Mouse (Mus musculus) kidney, embryonic 15.5 days (tissue): ENCODE results near the gene Myh2. TPM values are rescaled to one million over a fixed set of nuclear protein-coding genes. Genes with fewer than 3 reads are reported as not detected.
A peak's percentile ranks its signal among the peaks of the same experiment; 100 is the strongest.

Experiments used
- ATAC-seq: fragments of 200-750 bp; cut with Nextera tagmentation; replicated peaks from 2 replicates; pipeline ENCODE4 v1.8.0; 2017; ENCODE audit warnings: moderate TSS enrichment; ENCODE audit not compliant: low FRiP score
- H3K27ac ChIP-seq: fragments of 300-500 bp; sonication (generic); 2 replicates; pipeline ENCODE4 v1.5.1; 2015; ENCODE audit warnings: mild to moderate bottlenecking, inconsistent platforms
- H3K27me3 ChIP-seq: fragments of 300-500 bp; sonication (generic); 2 replicates; pipeline ENCODE4 v1.6.1; 2015; ENCODE audit warnings: inconsistent platforms
- H3K36me3 ChIP-seq: fragments of 300-500 bp; sonication (generic); 2 replicates; pipeline ENCODE4 v1.6.1; 2015; ENCODE audit warnings: inconsistent platforms
- H3K4me1 ChIP-seq: fragments of 300-500 bp; sonication (generic); 2 replicates; pipeline ENCODE4 v1.6.1; 2015; ENCODE audit warnings: inconsistent platforms
- H3K4me2 ChIP-seq: fragments of 300-500 bp; sonication (generic); 2 replicates; pipeline ENCODE4 v1.6.1; 2015; ENCODE audit warnings: moderate library complexity, mild to moderate bottlenecking, inconsistent platforms
- H3K4me3 ChIP-seq: fragments of 300-500 bp; sonication (generic); replicated peaks from 2 replicates; pipeline ENCODE4 v1.5.1; 2015; ENCODE audit warnings: mild to moderate bottlenecking, inconsistent platforms
- H3K9ac ChIP-seq: fragments of 300-500 bp; sonication (generic); 2 replicates; pipeline ENCODE4 v1.6.1; 2015; ENCODE audit warnings: mild to moderate bottlenecking, inconsistent platforms
- H3K9me3 ChIP-seq: fragments of 300-500 bp; sonication (generic); replicated peaks from 2 replicates; pipeline ENCODE4 v1.6.1; 2016; ENCODE audit warnings: inconsistent platforms
- WGBS: fragments of 180-500 bp; shearing (Covaris S2); methylation state at CpG from one replicate; pipeline ENCODE4 v1.1.7; 2015; ENCODE audit warnings: mixed read lengths; 5-methylcytosine and 5-hydroxymethylcytosine counted together
- polyA plus RNA-seq: library from polyadenylated mRNA; unstranded; fragments of >200 nt; fragmentation: Nextera tagmentation; extraction: Ambion mirVana; gene quantifications from 2 replicates; pipeline ENCODE4 v1.2.1, GENCODE M21; 2015

Gene Myh2
- 0.03 TPM in 1 of 2 replicates, not detected in the other for polyA plus RNA-seq

DNA sequence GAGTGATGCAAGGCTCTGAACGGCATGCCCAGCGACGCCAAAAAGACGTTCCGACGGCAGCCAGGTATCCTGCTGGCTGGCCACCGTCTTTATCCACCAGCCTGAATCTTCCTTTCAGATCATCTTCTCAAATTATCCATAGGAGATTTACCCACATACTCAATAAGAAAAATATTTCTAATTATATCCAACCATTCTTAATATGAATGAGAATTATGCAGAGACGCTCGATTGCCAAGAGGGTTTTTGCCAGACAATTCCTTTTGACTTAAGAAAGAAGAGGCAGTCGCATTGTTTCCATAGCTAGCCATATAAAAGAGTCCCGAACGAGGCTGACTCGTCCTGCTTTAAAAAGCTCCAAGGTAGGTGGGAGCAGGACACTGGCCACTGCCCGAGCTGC is at the start of gene Myh2:
Gene Myh2 (plus strand): TSS at position 301 of the 400 bp plus-strand sequence.
- ATAC-seq, result no peak
- Histone ChIP-seq H3K4me2 (no peak within 1 kb of the TSS), H3K27ac (no peak within 1 kb of the TSS), H3K36me3 (no peaks in the 10 kb centered on the region), H3K27me3 (no peaks in the 10 kb centered on the region), H3K9me3 (no peaks in the 10 kb centered on the region), H3K4me1 (no peaks in the 10 kb centered on the region), H3K4me3 (no peak within 1 kb of the TSS), H3K9ac (no peak within 1 kb of the TSS)
- WGBS, result 82% methylated on average over 14 of the region's 14 CpGs

DNA sequence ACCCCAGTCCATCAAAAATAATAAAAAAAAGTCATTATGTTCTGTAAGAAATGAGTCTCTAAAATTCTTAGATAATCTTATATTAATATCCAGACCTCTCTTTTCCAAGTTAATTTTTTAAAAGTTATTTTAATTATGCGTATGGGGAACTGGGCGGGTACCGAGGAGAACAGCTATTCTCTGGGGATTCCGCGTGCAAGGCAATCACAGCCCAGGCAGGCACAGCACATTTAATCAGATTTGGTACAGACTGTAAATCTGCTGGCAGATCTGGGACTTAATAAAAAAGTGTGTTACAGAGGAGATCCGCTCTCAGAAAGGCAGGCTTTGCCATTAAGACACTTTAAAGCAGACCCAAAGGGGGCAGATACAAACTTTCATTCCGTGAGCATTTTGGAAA is 45.9 kb upstream of the Myh2 start:
- Histone ChIP-seq H3K36me3 (no peaks in the 10 kb centered on the region), H3K9ac (no peak overlapping the region), H3K27me3 (no peaks in the 10 kb centered on the region), H3K9me3 (no peaks in the 10 kb centered on the region), H3K4me2 (peak overlapping the region; percentile 45), H3K4me3 (no peak overlapping the region), H3K4me1 (0 out of 2 replicates have a peak, but pooled peaks cover 4% of the 10 kb centered on the region), H3K27ac (no peak overlapping the region)
- no peak for ATAC-seq
- WGBS, result 51% methylated on average over 7 of the region's 7 CpGs

DNA sequence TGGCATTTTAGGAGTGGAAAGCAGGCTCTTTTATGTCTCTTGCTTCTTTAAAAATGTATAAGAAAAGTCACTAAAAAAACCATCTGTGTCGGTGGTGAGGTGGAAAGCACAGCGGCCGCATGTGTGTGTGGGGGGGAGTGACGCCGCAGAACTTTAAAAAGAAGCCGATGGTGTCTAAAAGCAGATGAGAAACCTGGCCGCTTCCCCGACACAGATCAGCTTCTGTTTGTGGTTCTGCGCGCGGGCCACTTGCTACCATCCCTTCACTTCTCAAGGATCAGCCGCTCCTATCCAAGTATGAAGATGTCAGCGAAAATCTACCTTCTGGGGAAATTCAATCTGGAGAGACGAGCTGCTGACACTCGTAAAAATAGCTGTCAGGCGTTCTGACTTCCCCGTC is 45.5 kb upstream of the Myh2 start:
- H3K36me3 ChIP-seq, result no peaks in the 10 kb centered on the region
- H3K4me1 ChIP-seq, result 0 out of 2 replicates have a peak, but pooled peaks cover 4% of the 10 kb centered on the region
- H3K27ac ChIP-seq, result no peak overlapping the region
- ATAC-seq, result no peak
- no peak overlapping the region for H3K9ac ChIP-seq
- WGBS, result 29% methylated on average over 17 of the region's 17 CpGs
- no peaks in the 10 kb centered on the region for H3K9me3 ChIP-seq
- no peak overlapping the region for H3K4me3 ChIP-seq
- peak overlapping the region; percentile 45 for H3K4me2 ChIP-seq
- H3K27me3 ChIP-seq, result no peaks in the 10 kb centered on the region

DNA sequence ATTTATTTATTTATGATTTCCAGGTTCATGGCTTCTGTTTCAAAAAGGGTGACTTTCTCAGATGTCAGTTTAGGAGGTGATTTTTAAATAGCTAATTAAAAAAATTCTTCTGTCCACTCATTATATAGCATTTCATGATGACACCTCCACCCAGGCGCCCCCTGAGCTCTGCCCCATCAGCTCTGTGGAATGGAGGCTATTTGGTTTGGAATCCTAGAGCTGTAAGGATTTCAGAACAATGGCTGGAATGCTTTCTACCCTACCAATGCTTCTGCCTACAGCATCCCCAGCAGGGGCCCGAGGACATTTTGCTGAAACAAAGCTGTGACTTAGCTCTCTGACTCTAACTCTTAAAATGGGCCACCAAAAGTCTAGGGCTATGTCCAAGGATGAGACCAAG is 37.3 kb upstream of the Myh2 start:
- Histone ChIP-seq H3K4me3 (no peak overlapping the region), H3K9ac (no peak overlapping the region), H3K27ac (no peak overlapping the region), H3K4me1 (no peaks in the 10 kb centered on the region), H3K9me3 (no peaks in the 10 kb centered on the region), H3K4me2 (no peak overlapping the region), H3K27me3 (no peaks in the 10 kb centered on the region), H3K36me3 (no peaks in the 10 kb centered on the region)
- 80% methylated on average over 2 of the region's 2 CpGs for WGBS
- no peak for ATAC-seq

DNA sequence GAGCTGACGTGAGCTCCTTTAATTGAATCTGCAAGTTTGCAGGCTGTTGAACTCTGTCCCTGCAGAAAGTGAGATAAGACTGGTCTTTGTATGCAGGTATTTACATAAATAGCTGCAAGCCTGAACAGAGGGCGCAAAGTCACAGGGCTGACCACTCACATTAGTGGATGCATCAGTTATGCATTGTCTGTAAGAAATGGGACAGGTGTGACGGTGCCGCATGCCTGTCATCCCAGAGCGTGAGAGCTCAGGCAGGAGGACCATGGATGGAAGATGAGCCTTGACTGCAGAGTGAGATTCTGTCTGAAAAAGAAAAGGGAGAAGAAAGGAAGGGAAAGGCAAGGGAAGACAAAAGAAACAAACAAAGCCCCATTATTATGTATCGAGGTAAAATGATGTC is 36.2 kb upstream of the Myh2 start:
- no peak overlapping the region for H3K9ac ChIP-seq
- H3K27ac ChIP-seq, result no peak overlapping the region
- WGBS, result 85% methylated on average over 6 of the region's 6 CpGs
- no peaks in the 10 kb centered on the region for H3K36me3 ChIP-seq
- no peak overlapping the region for H3K4me2 ChIP-seq
- no peaks in the 10 kb centered on the region for H3K9me3 ChIP-seq
- no peak overlapping the region for H3K4me3 ChIP-seq
- H3K4me1 ChIP-seq, result no peaks in the 10 kb centered on the region
- ATAC-seq, result no peak
- no peaks in the 10 kb centered on the region for H3K27me3 ChIP-seq

DNA sequence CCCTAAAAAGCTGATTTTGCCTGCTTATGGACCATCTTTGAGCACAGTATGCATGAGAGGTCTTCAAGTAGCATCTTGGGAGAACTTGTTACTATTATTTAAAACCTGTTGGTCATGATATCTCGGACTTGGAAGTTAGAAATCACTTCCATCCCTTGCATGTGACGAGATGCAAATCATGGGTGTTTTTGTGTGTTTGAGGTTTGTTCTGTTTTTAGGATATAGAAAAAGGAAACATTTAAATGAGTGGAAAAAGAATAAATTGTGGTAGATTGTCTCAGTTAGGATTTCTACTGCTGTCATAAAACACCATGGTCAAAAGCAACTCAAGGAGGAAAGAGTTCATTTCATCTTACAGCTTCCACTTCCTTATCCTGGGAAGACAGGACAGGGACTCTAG is 35.3 kb upstream of the Myh2 start:
- H3K4me1 ChIP-seq, result no peaks in the 10 kb centered on the region
- 86% methylated on average over 2 of the region's 2 CpGs for WGBS
- no peak overlapping the region for H3K9ac ChIP-seq
- no peaks in the 10 kb centered on the region for H3K27me3 ChIP-seq
- H3K27ac ChIP-seq, result no peak overlapping the region
- no peak overlapping the region for H3K4me3 ChIP-seq
- H3K9me3 ChIP-seq, result no peaks in the 10 kb centered on the region
- ATAC-seq, result no peak
- no peak overlapping the region for H3K4me2 ChIP-seq
- H3K36me3 ChIP-seq, result no peaks in the 10 kb centered on the region

DNA sequence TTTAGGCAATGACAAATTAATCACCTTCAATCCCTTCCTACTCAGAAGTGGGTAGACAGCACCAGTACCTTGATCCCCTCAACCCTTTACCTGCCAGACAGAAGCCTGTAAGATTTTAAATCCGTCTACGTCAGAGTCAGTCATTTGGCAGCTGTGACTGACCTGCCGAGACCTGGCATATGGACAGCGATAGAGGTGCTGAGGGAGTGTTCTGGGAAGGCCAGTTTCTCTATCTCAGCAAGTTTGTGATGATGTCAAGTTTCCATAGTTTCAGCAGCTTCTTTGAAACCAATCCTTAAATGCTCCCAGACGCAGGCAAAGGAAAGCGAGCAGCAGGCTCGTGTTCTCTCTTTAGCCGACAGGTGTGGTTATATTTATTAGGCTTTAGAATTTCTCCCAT is 31.3 kb upstream of the Myh2 start:
- no peak overlapping the region for H3K4me3 ChIP-seq
- no peak overlapping the region for H3K4me2 ChIP-seq
- no peak overlapping the region for H3K9ac ChIP-seq
- no peak for ATAC-seq
- H3K9me3 ChIP-seq, result no peaks in the 10 kb centered on the region
- 39% methylated on average over 8 of the region's 8 CpGs for WGBS
- H3K27me3 ChIP-seq, result no peaks in the 10 kb centered on the region
- no peaks in the 10 kb centered on the region for H3K4me1 ChIP-seq
- no peak overlapping the region for H3K27ac ChIP-seq
- no peaks in the 10 kb centered on the region for H3K36me3 ChIP-seq

DNA sequence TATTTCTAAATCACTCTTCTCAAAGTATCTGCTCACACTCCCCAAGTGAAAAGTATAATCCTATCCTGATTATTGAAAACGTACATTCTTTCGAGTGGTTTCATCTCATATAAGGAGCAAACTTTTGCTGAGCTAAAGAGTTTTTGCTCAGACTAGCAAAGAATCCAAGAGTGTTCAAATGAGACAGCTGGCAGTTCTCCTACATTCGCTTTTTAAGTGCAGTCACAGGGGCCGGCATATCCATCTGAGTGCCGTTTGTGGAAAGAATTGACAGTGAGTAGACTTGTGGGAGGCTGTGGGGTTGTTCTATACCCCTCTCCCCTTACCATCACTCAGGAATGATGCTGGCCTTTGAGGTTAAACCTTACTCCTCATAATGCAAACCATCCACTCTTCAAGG is 30.7 kb upstream of the Myh2 start:
- ATAC-seq, result no peak
- Histone ChIP-seq H3K27ac (no peak overlapping the region), H3K9ac (no peak overlapping the region), H3K27me3 (no peaks in the 10 kb centered on the region), H3K4me3 (no peak overlapping the region), H3K9me3 (no peaks in the 10 kb centered on the region), H3K4me2 (no peak overlapping the region), H3K4me1 (no peaks in the 10 kb centered on the region), H3K36me3 (no peaks in the 10 kb centered on the region)
- 54% methylated on average over 5 of the region's 5 CpGs for WGBS

DNA sequence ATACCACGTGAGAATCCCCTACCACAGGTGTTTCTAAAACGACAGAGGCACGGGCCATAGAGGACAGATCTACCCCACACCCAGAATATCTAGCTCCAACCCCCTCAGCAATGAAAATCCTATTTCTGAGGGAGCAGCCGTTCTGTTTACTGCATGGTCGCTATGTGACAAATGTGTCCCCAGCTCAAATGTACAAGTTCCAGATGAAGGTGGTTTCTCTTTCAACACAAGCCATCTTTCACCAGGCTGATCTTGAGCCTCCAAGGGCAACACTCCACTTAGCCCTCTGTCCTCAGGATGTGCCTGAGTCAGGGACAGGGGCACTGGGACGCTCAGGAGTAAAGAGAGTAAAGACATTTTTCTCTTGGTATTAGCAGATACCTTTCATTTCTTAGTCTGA is 29.8 kb upstream of the Myh2 start:
- Histone ChIP-seq H3K9me3 (no peaks in the 10 kb centered on the region), H3K27ac (no peak overlapping the region), H3K4me2 (no peak overlapping the region), H3K4me1 (no peaks in the 10 kb centered on the region), H3K36me3 (no peaks in the 10 kb centered on the region), H3K27me3 (no peaks in the 10 kb centered on the region), H3K9ac (no peak overlapping the region), H3K4me3 (no peak overlapping the region)
- ATAC-seq, result no peak
- 62% methylated on average over 6 of the region's 6 CpGs for WGBS

DNA sequence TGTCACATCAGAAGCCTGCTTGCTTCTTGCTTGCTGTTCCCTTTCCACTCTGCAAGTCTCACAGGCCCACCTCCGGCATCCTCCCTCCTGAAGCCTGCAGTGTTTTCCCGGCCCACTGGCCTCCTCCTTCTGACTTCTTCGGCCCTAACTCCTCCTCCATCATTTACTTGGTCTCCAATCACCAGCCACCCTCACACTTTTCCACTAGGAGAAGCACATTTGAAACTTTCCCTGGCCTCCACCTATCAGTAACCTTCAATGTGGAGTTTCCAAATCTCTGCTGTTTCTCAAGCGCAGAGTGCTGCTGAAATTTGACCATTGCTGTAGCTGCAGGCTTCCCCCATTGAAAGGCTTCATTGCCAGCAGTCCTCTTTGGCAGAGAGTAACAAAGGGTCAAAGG is 28.8 kb upstream of the Myh2 start:
- no peaks in the 10 kb centered on the region for H3K36me3 ChIP-seq
- ATAC-seq, result no peak
- H3K27ac ChIP-seq, result no peak overlapping the region
- H3K4me2 ChIP-seq, result no peak overlapping the region
- H3K27me3 ChIP-seq, result no peaks in the 10 kb centered on the region
- H3K9me3 ChIP-seq, result no peaks in the 10 kb centered on the region
- WGBS, result 56% methylated on average over 4 of the region's 4 CpGs
- H3K9ac ChIP-seq, result no peak overlapping the region
- no peak overlapping the region for H3K4me3 ChIP-seq
- no peaks in the 10 kb centered on the region for H3K4me1 ChIP-seq

DNA sequence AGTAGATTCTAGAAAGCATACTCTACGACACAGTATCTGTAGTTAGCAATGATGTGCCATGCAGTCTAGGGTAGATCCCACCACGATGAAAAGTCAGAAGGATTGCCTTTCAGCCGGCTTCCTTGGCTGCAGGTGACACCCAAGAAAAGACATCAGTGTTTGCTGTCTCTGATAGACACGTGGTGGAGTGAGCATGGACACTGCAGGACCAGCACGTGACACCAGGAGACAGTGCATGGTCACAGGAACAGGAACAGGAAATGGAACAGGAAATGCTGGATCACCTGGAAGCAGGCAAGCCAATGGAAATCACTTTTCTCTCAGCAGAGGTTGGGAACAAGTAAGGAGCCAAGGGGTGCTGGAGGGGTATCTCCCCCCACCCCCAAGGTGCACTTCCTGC is 27.8 kb upstream of the Myh2 start:
- 78% methylated on average over 5 of the region's 5 CpGs for WGBS
- H3K4me2 ChIP-seq, result no peak overlapping the region

DNA sequence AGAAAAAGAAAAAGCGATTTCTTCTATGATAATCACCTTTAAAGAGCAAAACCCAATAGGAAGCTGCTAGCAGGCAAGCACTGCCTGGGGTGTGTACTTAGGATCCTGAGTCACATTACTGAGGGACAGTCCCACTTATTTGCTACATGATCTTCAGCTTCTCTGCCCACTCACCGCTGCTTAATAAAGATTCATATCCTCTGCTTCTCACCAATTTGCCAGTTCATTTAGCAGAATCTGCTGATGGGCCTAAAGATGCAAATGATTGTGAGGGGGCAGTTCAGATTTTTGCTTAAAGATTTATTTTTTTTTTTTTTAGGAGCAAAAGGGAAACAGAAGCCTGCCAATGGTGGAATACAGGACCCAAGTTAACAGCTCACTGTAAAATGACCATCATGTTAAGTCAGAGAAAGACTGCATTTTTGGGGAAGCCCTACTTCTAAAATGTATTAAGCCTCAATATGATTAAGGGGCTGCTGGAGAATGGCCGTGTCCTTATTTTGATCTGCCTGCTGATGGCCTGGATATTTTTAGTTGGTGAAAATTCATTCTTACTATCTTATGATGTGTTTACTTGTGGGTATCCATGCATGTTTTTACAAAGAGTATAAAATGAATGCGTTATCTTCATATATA is 26.8 kb upstream of the Myh2 start:
- Histone ChIP-seq H3K4me1 (no peaks in the 10 kb centered on the region), H3K27ac (no peak overlapping the region), H3K4me3 (no peak overlapping the region), H3K36me3 (no peaks in the 10 kb centered on the region), H3K27me3 (no peaks in the 10 kb centered on the region), H3K9ac (no peak overlapping the region), H3K9me3 (no peaks in the 10 kb centered on the region), H3K4me2 (no peak overlapping the region)
- 86% methylated on average over 4 of the region's 4 CpGs for WGBS
- ATAC-seq, result no peak

More for the DNA sequence above, 27.8 kb upstream of the Myh2 start:
- Histone ChIP-seq H3K36me3 (no peaks in the 10 kb centered on the region), H3K9me3 (no peaks in the 10 kb centered on the region), H3K27me3 (no peaks in the 10 kb centered on the region), H3K9ac (no peak overlapping the region), H3K4me1 (no peaks in the 10 kb centered on the region), H3K4me3 (no peak overlapping the region), H3K27ac (no peak overlapping the region)
- no peak for ATAC-seq

DNA sequence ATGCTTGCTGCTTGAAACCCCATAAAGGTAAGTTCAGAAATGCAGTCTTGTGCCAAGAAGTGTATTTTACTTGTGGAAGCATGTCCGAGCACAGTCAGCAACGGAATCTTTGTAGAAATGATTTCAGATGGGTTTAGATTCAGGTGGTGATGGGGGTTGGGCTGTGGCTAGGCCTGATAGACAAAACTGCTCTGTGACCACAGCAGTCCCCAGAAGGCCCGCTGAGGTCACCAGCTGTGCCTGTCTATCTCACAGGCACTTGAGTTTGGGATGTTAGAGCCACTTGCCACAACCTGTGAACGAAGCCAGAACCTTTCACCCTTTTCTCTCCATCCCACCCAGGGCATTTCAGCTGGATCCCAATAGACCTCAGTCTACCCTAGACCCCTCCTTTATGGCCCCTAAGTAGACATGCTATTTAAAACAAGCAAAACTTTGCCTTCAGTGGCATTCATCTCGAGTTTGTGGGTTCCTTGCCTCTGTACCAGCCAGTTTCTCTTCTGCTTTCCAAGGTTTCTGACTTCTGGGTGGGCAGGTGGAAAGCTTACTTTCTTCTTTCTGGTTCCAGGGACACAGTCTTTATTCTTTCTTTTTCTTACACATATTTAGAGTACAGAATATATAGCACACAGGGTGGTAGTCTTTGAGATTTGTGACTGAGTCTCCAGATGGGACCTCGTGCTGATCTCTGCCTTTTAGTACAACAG is 26.1 kb upstream of the Myh2 start:
- Histone ChIP-seq H3K27me3 (no peaks in the 10 kb centered on the region), H3K4me3 (no peak overlapping the region), H3K4me1 (no peaks in the 10 kb centered on the region), H3K27ac (no peak overlapping the region), H3K9ac (no peak overlapping the region), H3K9me3 (no peaks in the 10 kb centered on the region), H3K36me3 (no peaks in the 10 kb centered on the region), H3K4me2 (no peak overlapping the region)
- 66% methylated on average over 6 of the region's 6 CpGs for WGBS
- ATAC-seq, result no peak
